Mouse (Mus musculus): ENCODE measurements around the gene Gabarap. TPM values are rescaled to one million over a fixed set of nuclear protein-coding genes. Genes with fewer than 3 reads are reported as not detected.
"Not testable (repeated sequence)": the region's sequence is repeated elsewhere in the genome, so short reads cannot be mapped to it uniquely, and the experiment has no call there.

The Gabarap gene
- polyA plus RNA-seq, 1 experiment = 334 TPM

GRCm38 (mm10) chr11:70010033-70010432 lies 19.1 kb downstream of the Gabarap start:
- H3K27ac ChIP-seq (ENCODE audit: insufficient read depth, low read length) = no peak overlapping the region
- H3K4me3 ChIP-seq (ENCODE audit: insufficient read depth, low read length) = no peak overlapping the region
- TF ChIP-seq CTCF (IDR thresholded peaks at IDR 0.05; ENCODE audit: extremely low read depth, insufficient read depth, low read length) = no peak
- peaks cover 4% of the 10 kb centered on the region; the same call in 1 of the 2 replicates for H3K4me1 ChIP-seq (ENCODE audit: control insufficient read depth, insufficient read depth, low read length)

- TF ChIP-seq POLR2A (IDR thresholded peaks at IDR 0.05; ENCODE audit: extremely low read depth, insufficient read depth, low read length) (no peak), CTCF (IDR thresholded peaks at IDR 0.05; ENCODE audit: extremely low read depth, insufficient read depth, low read length) (no peak)
- Histone ChIP-seq H3K4me1 (ENCODE audit: control insufficient read depth, insufficient read depth, low read length) (peaks cover 4% of the 10 kb centered on the region; the same call in 1 of the 2 replicates), H3K4me3 (ENCODE audit: insufficient read depth, low read length) (no peak overlapping the region), H3K27ac (ENCODE audit: insufficient read depth, low read length) (no peak overlapping the region)
Measured at GRCm38 (mm10) chr11:70010548-70010947, 19.6 kb downstream of the Gabarap start.

GRCm38 (mm10) chr11:70010961-70011360 lies 20.0 kb downstream of the Gabarap start:
- Histone ChIP-seq H3K27ac (ENCODE audit: insufficient read depth, low read length) (no peak overlapping the region), H3K4me1 (ENCODE audit: control insufficient read depth, insufficient read depth, low read length) (peaks cover 4% of the 10 kb centered on the region; the same call in 1 of the 2 replicates), H3K4me3 (ENCODE audit: insufficient read depth, low read length) (no peak overlapping the region)
- TF ChIP-seq CTCF (IDR thresholded peaks at IDR 0.05; ENCODE audit: extremely low read depth, insufficient read depth, low read length) (no peak), POLR2A (IDR thresholded peaks at IDR 0.05; ENCODE audit: extremely low read depth, insufficient read depth, low read length) (no peak)

GRCm38 (mm10) chr11:70012931-70013330 lies 22.0 kb downstream of the Gabarap start:
- H3K4me3 ChIP-seq (ENCODE audit: insufficient read depth, low read length) = no peak overlapping the region
- peaks cover 4% of the 10 kb centered on the region; the same call in 1 of the 2 replicates for H3K4me1 ChIP-seq (ENCODE audit: control insufficient read depth, insufficient read depth, low read length)
- H3K27ac ChIP-seq (ENCODE audit: insufficient read depth, low read length) = no peak overlapping the region
- TF ChIP-seq CTCF (IDR thresholded peaks at IDR 0.05; ENCODE audit: extremely low read depth, insufficient read depth, low read length) = no peak
- no peak for TF ChIP-seq POLR2A (IDR thresholded peaks at IDR 0.05; ENCODE audit: extremely low read depth, insufficient read depth, low read length)

GRCm38 (mm10) chr11:70013408-70013807 lies 22.5 kb downstream of the Gabarap start:
- Histone ChIP-seq H3K27ac (ENCODE audit: insufficient read depth, low read length) (no peak overlapping the region), H3K4me1 (ENCODE audit: control insufficient read depth, insufficient read depth, low read length) (peaks cover 4% of the 10 kb centered on the region; the same call in 1 of the 2 replicates), H3K4me3 (ENCODE audit: insufficient read depth, low read length) (no peak overlapping the region)
- TF ChIP-seq POLR2A (IDR thresholded peaks at IDR 0.05; ENCODE audit: extremely low read depth, insufficient read depth, low read length) (no peak), CTCF (IDR thresholded peaks at IDR 0.05; ENCODE audit: extremely low read depth, insufficient read depth, low read length) (no peak)

- no peak overlapping the region for H3K4me3 ChIP-seq (ENCODE audit: insufficient read depth, low read length)
- no peak overlapping the region for H3K27ac ChIP-seq (ENCODE audit: insufficient read depth, low read length)
- no peak for TF ChIP-seq CTCF (IDR thresholded peaks at IDR 0.05; ENCODE audit: extremely low read depth, insufficient read depth, low read length)
- no peak for TF ChIP-seq POLR2A (IDR thresholded peaks at IDR 0.05; ENCODE audit: extremely low read depth, insufficient read depth, low read length)
- H3K4me1 ChIP-seq (ENCODE audit: control insufficient read depth, insufficient read depth, low read length) = peaks cover 4% of the 10 kb centered on the region; the same call in 1 of the 2 replicates
Measured at GRCm38 (mm10) chr11:70014051-70014450, 23.1 kb downstream of the Gabarap start.

- Histone ChIP-seq H3K27ac (ENCODE audit: insufficient read depth, low read length) (peak within 1 kb of the TSS; percentile 66), H3K4me3 (ENCODE audit: insufficient read depth, low read length) (peak within 1 kb of the TSS; percentile 68)
- peak; percentile 82 for TF ChIP-seq POLR2A (IDR thresholded peaks at IDR 0.05; ENCODE audit: extremely low read depth, insufficient read depth, low read length)
- TF ChIP-seq CTCF (IDR thresholded peaks at IDR 0.05; ENCODE audit: extremely low read depth, insufficient read depth, low read length) = no peak; the same call in 1 of the 2 replicates
Measured at GRCm38 (mm10) chr11:70014880-70015558, 24.1 kb downstream of the Gabarap start, which contains the start of gene Acadvl. Acadvl (minus strand) TSS chr11:70015411.

GRCm38 (mm10) chr11:70015677-70016076 lies 24.7 kb downstream of the Gabarap start:
- peak overlapping the region; percentile 68; the same call in 1 of the 2 replicates for H3K4me3 ChIP-seq (ENCODE audit: insufficient read depth, low read length)
- TF ChIP-seq POLR2A (IDR thresholded peaks at IDR 0.05; ENCODE audit: extremely low read depth, insufficient read depth, low read length) (no peak), CTCF (IDR thresholded peaks at IDR 0.05; ENCODE audit: extremely low read depth, insufficient read depth, low read length) (no peak)
- peaks cover 4% of the 10 kb centered on the region; the same call in 1 of the 2 replicates for H3K4me1 ChIP-seq (ENCODE audit: control insufficient read depth, insufficient read depth, low read length)
- H3K27ac ChIP-seq (ENCODE audit: insufficient read depth, low read length) = no peak overlapping the region

More at GRCm38 (mm10) chr11:70014880-70015558, 24.1 kb downstream of the Gabarap start, which contains the start of gene Acadvl:
- H3K4me1 ChIP-seq (ENCODE audit: control insufficient read depth, insufficient read depth, low read length) = peaks cover 4% of the 10 kb centered on the region; the same call in 1 of the 2 replicates

GRCm38 (mm10) chr11:70016177-70016576 lies 25.2 kb downstream of the Gabarap start:
- not testable (repeated sequence) for H3K4me3 ChIP-seq (ENCODE audit: insufficient read depth, low read length); H3K27ac ChIP-seq (ENCODE audit: insufficient read depth, low read length); H3K4me1 ChIP-seq (ENCODE audit: control insufficient read depth, insufficient read depth, low read length)

- Histone ChIP-seq H3K27ac (ENCODE audit: insufficient read depth, low read length) (peak within 1 kb of the TSS; percentile 13; the same call in 1 of the 2 replicates), H3K4me3 (ENCODE audit: insufficient read depth, low read length) (peak within 1 kb of the TSS; percentile 34), H3K4me1 (ENCODE audit: control insufficient read depth, insufficient read depth, low read length) (peaks cover 4% of the 10 kb centered on the region; the same call in 1 of the 2 replicates)
- TF ChIP-seq CTCF (IDR thresholded peaks at IDR 0.05; ENCODE audit: extremely low read depth, insufficient read depth, low read length) (no peak), POLR2A (IDR thresholded peaks at IDR 0.05; ENCODE audit: extremely low read depth, insufficient read depth, low read length) (no peak)
Measured at GRCm38 (mm10) chr11:70016669-70017068, 25.7 kb downstream of the Gabarap start, which contains the start of gene Dlg4. Dlg4 (plus strand) TSS chr11:70016942.
